Mouse (Mus musculus) ES-E14 (cell line): ENCODE measurements around the gene Poc1a. TPM values are rescaled to one million over a fixed set of nuclear protein-coding genes. Genes with fewer than 3 reads are reported as not detected.

Experiments
- DNase-seq: peaks from one replicate; pipeline ENCODE4 v3.0.0-alpha.2; 2013; ENCODE audit warnings: low read depth, low spot score
- H3K27ac ChIP-seq: 2 replicates; pipeline ENCODE4 v1.5.1; 2012; ENCODE audit warnings: low read depth, mild to moderate bottlenecking, low read length, moderate library complexity, mixed read lengths; ENCODE audit not compliant: poor library complexity, insufficient read depth, severe bottlenecking
- H3K36me3 ChIP-seq: 2 replicates; pipeline ENCODE4 v1.6.1; 2012; ENCODE audit warnings: mild to moderate bottlenecking, low read length, moderate library complexity, mixed read lengths; ENCODE audit not compliant: control insufficient read depth, poor library complexity, insufficient read depth, severe bottlenecking
- H3K4me1 ChIP-seq, 2 experiments: fragments of 150-350 bp in 1 of 2; sonication (generic) in 1 of 2; 2 replicates each; pipeline ENCODE4 v1.6.1; 2012; ENCODE audit warnings: low read length in 2 of 2, mild to moderate bottlenecking in 1 of 2, mixed read lengths in 1 of 2; ENCODE audit not compliant: control insufficient read depth in 2 of 2, insufficient read depth in 2 of 2, poor library complexity in 1 of 2
- H3K4me3 ChIP-seq, 2 experiments: fragments of 150-350 bp in 1 of 2; sonication (generic) in 1 of 2; 2 replicates each; pipeline ENCODE4 v1.5.1; 2012; ENCODE audit warnings: low read length in 2 of 2, low read depth in 1 of 2, mild to moderate bottlenecking in 1 of 2, mixed read lengths in 1 of 2; ENCODE audit not compliant: insufficient read depth in 1 of 2, poor library complexity in 1 of 2, severe bottlenecking in 1 of 2
- H3K9ac ChIP-seq: 2 replicates; pipeline ENCODE4 v1.6.1; 2012; ENCODE audit warnings: low read depth, mild to moderate bottlenecking, low read length, mixed read lengths; ENCODE audit not compliant: poor library complexity, insufficient read depth, severe bottlenecking
- H3K9me3 ChIP-seq: fragments of 150-350 bp; sonication (generic); 2 replicates; pipeline ENCODE4 v1.6.1; 2012; ENCODE audit warnings: low read depth, mild to moderate bottlenecking, low read length; ENCODE audit not compliant: control insufficient read depth, insufficient read depth
- CHD2 ChIP-seq: IDR thresholded peaks from 2 replicates; pipeline ENCODE4 v1.6.1; 2014; ENCODE audit warnings: mild to moderate bottlenecking, low read depth, low read length, inconsistent platforms
- HCFC1 ChIP-seq: IDR thresholded peaks from 2 replicates; pipeline ENCODE4 v1.6.1; 2012; ENCODE audit warnings: low read length, inconsistent platforms, borderline replicate concordance; ENCODE audit not compliant: insufficient read depth
- MAFK ChIP-seq: IDR thresholded peaks from 2 replicates; pipeline ENCODE4 v1.6.1; 2014; ENCODE audit warnings: mild to moderate bottlenecking, low read depth, low read length, inconsistent platforms; ENCODE audit not compliant: insufficient read depth
- ZC3H11A ChIP-seq: IDR thresholded peaks from 2 replicates; pipeline ENCODE4 v1.6.1; 2012; ENCODE audit warnings: low read depth, mild to moderate bottlenecking, inconsistent platforms, low read length, borderline replicate concordance
- ZNF384 ChIP-seq: IDR thresholded peaks from 2 replicates; pipeline ENCODE4 v1.6.1; 2012; ENCODE audit warnings: low read depth, low read length, inconsistent platforms
- in situ Hi-C, 2 experiments: fragments of 600-800 bp; cut with MboI; formaldehyde crosslinking; loops; one replicate each; pipeline ENCODE4 v1.15.1; 2025; ENCODE audit warnings: low sequenced_read_pairs in 2 of 2, inconsistent platforms in 1 of 2; ENCODE audit not compliant: unreplicated experiment in 2 of 2
- total RNA-seq: library from RNA; depleted of rRNA; stranded (reverse); fragments of 300-350 nt; gene quantifications from 2 replicates; pipeline ENCODE4 v1.2.3, GENCODE M21; 2012

Poc1a gene
- total RNA-seq, 1 experiment: 21.2 TPM

- no peaks in the 10 kb centered on the region for H3K4me1 ChIP-seq
- H3K4me3 ChIP-seq: no peak overlapping the region
- H3K9me3 ChIP-seq: no peaks in the 10 kb centered on the region
- TF ChIP-seq HCFC1 (no peak), CHD2 (no peak), MAFK (no peak), ZC3H11A (no peak), ZNF384 (no peak)
- H3K36me3 ChIP-seq: no peaks in the 10 kb centered on the region
- in situ Hi-C loops: no loop called here
- no peak overlapping the region for H3K9ac ChIP-seq
- H3K27ac ChIP-seq: no peak overlapping the region
- no peak for DNase-seq
Measured at GRCm38 (mm10) chr9:106359297-106359696, 78.4 kb downstream of the Poc1a start.

- no peak overlapping the region for H3K4me3 ChIP-seq
- no peaks in the 10 kb centered on the region for H3K9me3 ChIP-seq
- H3K4me1 ChIP-seq: no peaks in the 10 kb centered on the region
- no peaks in the 10 kb centered on the region for H3K36me3 ChIP-seq
- H3K27ac ChIP-seq: no peak overlapping the region
- in situ Hi-C loops: no loop called here
- H3K9ac ChIP-seq: no peak overlapping the region
- TF ChIP-seq HCFC1 (no peak), ZNF384 (no peak), ZC3H11A (no peak), CHD2 (no peak)
- DNase-seq: no peak
Measured at GRCm38 (mm10) chr9:106361140-106361539, 80.3 kb downstream of the Poc1a start.

GRCm38 (mm10) chr9:106365333-106365732, 84.5 kb downstream of the Poc1a start:
- Histone ChIP-seq H3K36me3 (no peaks in the 10 kb centered on the region), H3K4me3 (no peak overlapping the region), H3K27ac (no peak overlapping the region), H3K9ac (no peak overlapping the region), H3K4me1 (peaks cover 0 to 2% of the 10 kb centered on the region in 2 experiments; a peak in 2 of 4 replicates), H3K9me3 (no peaks in the 10 kb centered on the region)
- TF ChIP-seq ZNF384: no peak
- no peak for TF ChIP-seq CHD2
- TF ChIP-seq HCFC1: no peak
- TF ChIP-seq ZC3H11A: no peak
- TF ChIP-seq MAFK: no peak
- in situ Hi-C loops: no loop called here
- no peak for DNase-seq

GRCm38 (mm10) chr9:106366188-106366587, 85.3 kb downstream of the Poc1a start:
- no peak overlapping the region for H3K27ac ChIP-seq
- H3K4me1 ChIP-seq: peaks cover 0 to 4% of the 10 kb centered on the region in 2 experiments; a peak in 2 of 4 replicates
- TF ChIP-seq ZC3H11A (no peak), MAFK (no peak)
- H3K9me3 ChIP-seq: no peaks in the 10 kb centered on the region
- H3K36me3 ChIP-seq: peaks cover 5% of the 10 kb centered on the region; the same call in 1 of the 2 replicates
- no peak for DNase-seq
- in situ Hi-C loops: no loop called here
- H3K9ac ChIP-seq: no peak overlapping the region
- H3K4me3 ChIP-seq: no peak overlapping the region

- DNase-seq: no peak
Measured at GRCm38 (mm10) chr9:106367001-106367400, 86.1 kb downstream of the Poc1a start.

More at GRCm38 (mm10) chr9:106367001-106367400, 86.1 kb downstream of the Poc1a start:
- Histone ChIP-seq H3K9ac (peak overlapping the region; percentile 50), H3K4me1 (peaks cover 0 to 8% of the 10 kb centered on the region in 2 experiments; a peak in 2 of 4 replicates), H3K36me3 (peaks cover 12% of the 10 kb centered on the region; the same call in 1 of the 2 replicates), H3K9me3 (no peaks in the 10 kb centered on the region), H3K4me3 (peak overlapping the region; percentile 43 to 58), H3K27ac (no peak overlapping the region)
- in situ Hi-C loops: no loop called here
- TF ChIP-seq HCFC1 (no peak), ZNF384 (no peak), ZC3H11A (no peak), MAFK (no peak), CHD2 (no peak)
